Mouse (Mus musculus): ENCODE results near the gene Egfl6.

GRCm38 (mm10) chrX:166497771-166498170 lies 87.7 kb downstream of the Egfl6 start:
- TF ChIP-seq CTCF (IDR thresholded peaks at IDR 0.05; ENCODE audit: low read depth, low read length), result no peak
- no peak for TF ChIP-seq POLR2A (IDR thresholded peaks at IDR 0.05; ENCODE audit: extremely low read depth, insufficient read depth, low read length)

All from liver, adult 2 months (tissue).